Mouse (Mus musculus): ENCODE data around the gene Ccnb1ip1.

- TF ChIP-seq POLR2A (IDR thresholded peaks at IDR 0.05; ENCODE audit: low read depth, low read length), result no peak
- TF ChIP-seq CTCF (IDR thresholded peaks at IDR 0.05; ENCODE audit: extremely low read depth, insufficient read length, insufficient replicate concordance, low read depth, low read length), result no peak
Measured at GRCm38 (mm10) chr14:50802843-50803562, 4.5 kb downstream of the Ccnb1ip1 start.
